Comparison of ENCODE assay signal across 34 mouse cellular contexts in genomic region chr6:136040931-136041330, GRCm38 (mm10).
"Had no signal": no experiment of that assay in that cellular context is flagged by ENCODE, and none has a peak within 500 bp of the region (broad histone marks: within the 10 kb centered on the region; RNA-seq: fewer than 3 reads in every experiment).

No protein-coding gene starts in this region.

- H3K27ac ChIP-seq: heart, embryonic 10.5 days; heart, embryonic 13.5 days; heart, embryonic 15.5 days; hindbrain, embryonic 10.5 days; hindbrain, embryonic 12.5 days; hindbrain, embryonic 13.5 days; hindbrain, embryonic 14.5 days; hindbrain, embryonic 15.5 days; hindbrain, postnatal 0 days; intestine, embryonic 15.5 days; kidney, embryonic 15.5 days; kidney, postnatal 0 days; left cerebral cortex, adult 2 months had no signal

- DNase-seq: heart, postnatal 10 days; heart, postnatal 14 days; heart, postnatal 4 days; kidney, adult 11 months; kidney, adult 18-20 months; kidney, adult 2 months; kidney, adult 8-10 months; kidney, adult 9 months; kidney, postnatal 10 days; kidney, postnatal 14 days; kidney, postnatal 25 days; kidney, postnatal 36 days; kidney, postnatal 4 days; layer of hippocampus, adult 9-11 months; layer of hippocampus, postnatal 36 days had no signal

- H3K9me3 ChIP-seq: heart, embryonic 10.5 days; heart, embryonic 12.5 days; heart, embryonic 13.5 days; heart, embryonic 15.5 days; hindbrain, embryonic 10.5 days; hindbrain, embryonic 12.5 days; hindbrain, embryonic 13.5 days; hindbrain, embryonic 15.5 days; intestine, embryonic 15.5 days; kidney, embryonic 15.5 days had no signal

- H3K27me3 ChIP-seq: heart, embryonic 12.5 days; heart, embryonic 13.5 days; heart, embryonic 15.5 days; hindbrain, embryonic 12.5 days; hindbrain, embryonic 13.5 days; hindbrain, embryonic 15.5 days; intestine, embryonic 15.5 days; kidney, embryonic 15.5 days had no signal

- H3K4me1 ChIP-seq: heart, embryonic 10.5 days; heart, embryonic 12.5 days; heart, embryonic 13.5 days; heart, embryonic 15.5 days; hindbrain, embryonic 10.5 days; hindbrain, embryonic 12.5 days; intestine, embryonic 15.5 days; kidney, embryonic 15.5 days had no signal

- ATAC-seq: hindbrain, embryonic 16.5 days; hindbrain, postnatal 0 days; inflammation-experienced regulatory T-cells, adult 6 months; intestine, embryonic 15.5 days; intestine, embryonic 16.5 days; intestine, postnatal 0 days had no signal

- H3K36me3 ChIP-seq: heart, embryonic 10.5 days; heart, embryonic 12.5 days; heart, embryonic 13.5 days; heart, embryonic 15.5 days; hindbrain, embryonic 10.5 days; hindbrain, embryonic 12.5 days; intestine, embryonic 15.5 days; kidney, embryonic 15.5 days had no signal

- H3K4me2 ChIP-seq: heart, embryonic 11.5 days; heart, embryonic 12.5 days; heart, embryonic 13.5 days; heart, embryonic 15.5 days; hindbrain, embryonic 12.5 days; hindbrain, embryonic 13.5 days; hindbrain, embryonic 14.5 days; hindbrain, embryonic 15.5 days; intestine, embryonic 15.5 days; kidney, embryonic 15.5 days had no signal

- H3K4me3 ChIP-seq: heart, embryonic 10.5 days; heart, embryonic 12.5 days; heart, embryonic 13.5 days; heart, embryonic 15.5 days; hindbrain, embryonic 10.5 days; hindbrain, embryonic 12.5 days; hindbrain, embryonic 13.5 days; hindbrain, embryonic 15.5 days; intestine, embryonic 15.5 days; kidney, embryonic 15.5 days; left cerebral cortex, adult 2 months had no signal

- H3K9ac ChIP-seq: heart, embryonic 12.5 days; heart, embryonic 13.5 days; heart, embryonic 15.5 days; hindbrain, embryonic 12.5 days; hindbrain, embryonic 13.5 days; hindbrain, embryonic 14.5 days; hindbrain, embryonic 15.5 days; intestine, embryonic 15.5 days; kidney, embryonic 15.5 days had no signal
